ENCODE assay signal across 12 mouse cellular contexts in the genomic region with DNA sequence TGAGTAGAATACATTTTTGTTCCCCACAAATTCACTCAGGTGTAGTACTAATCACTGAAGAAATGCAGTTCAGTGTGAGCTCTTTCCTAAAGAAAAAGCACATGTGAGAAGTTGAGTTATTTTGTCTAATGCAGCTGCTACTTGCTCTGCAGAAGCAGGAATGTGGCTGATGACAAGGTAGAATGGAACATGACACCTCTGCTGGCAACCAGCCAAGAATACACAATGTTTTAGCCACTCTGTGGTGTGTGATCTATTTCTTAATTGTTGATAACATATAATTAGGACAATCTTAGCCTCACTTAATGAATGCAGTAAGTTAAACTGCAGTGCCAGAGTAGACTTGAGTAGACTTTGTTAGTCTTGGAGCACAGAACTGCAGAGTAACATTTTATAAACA. TPM values are rescaled to one million over a fixed set of nuclear protein-coding genes. Genes with fewer than 3 reads are reported as not detected.
DNase-seq lines count a peak whose midpoint lies in the region; ATAC-seq lines count a peak whose summit lies in the region.
"Had no signal": no experiment of that assay in that cellular context is flagged by ENCODE, and none has a peak within 500 bp of the region (broad histone marks: within the 10 kb centered on the region; RNA-seq: fewer than 3 reads in every experiment).

No protein-coding gene starts in this region.

- H3K27me3 ChIP-seq in heart, embryonic 10.5 days (ENCODE audit: insufficient read depth, poor library complexity, severe bottlenecking) = no peaks in the 10 kb centered on the region
- no peaks in the 10 kb centered on the region for H3K27me3 ChIP-seq in heart, embryonic 11.5 days (ENCODE audit: control insufficient read depth, insufficient read depth, low read length)

- H3K9ac ChIP-seq in heart, embryonic 11.5 days (ENCODE audit: low read depth, low read length) = no peak overlapping the region

- H3K4me1 ChIP-seq in heart, embryonic 10.5 days = no peaks in the 10 kb centered on the region
- peaks cover 5% of the 10 kb centered on the region; the same call in 1 of the 2 replicates for H3K4me1 ChIP-seq in heart, embryonic 11.5 days (ENCODE audit: control insufficient read depth, insufficient read depth, low read length)

- H3K27ac ChIP-seq in heart, embryonic 10.5 days = no peak overlapping the region
- H3K27ac ChIP-seq in heart, embryonic 11.5 days (ENCODE audit: low read depth, low read length) = no peak overlapping the region

- H3K36me3 ChIP-seq in heart, embryonic 10.5 days = no peaks in the 10 kb centered on the region
- no peaks in the 10 kb centered on the region for H3K36me3 ChIP-seq in heart, embryonic 11.5 days (ENCODE audit: control insufficient read depth, insufficient read depth, low read length)

- H3K9me3 ChIP-seq in heart, embryonic 10.5 days = no peaks in the 10 kb centered on the region
- H3K9me3 ChIP-seq in heart, embryonic 11.5 days (replicated peaks; ENCODE audit: control insufficient read depth, low read length) = no peaks in the 10 kb centered on the region

- DNase-seq in heart, embryonic 10.5 days (ENCODE audit: low spot score) = peak; percentile 78
- DNase-seq in 3T3-L1 (ENCODE audit: low read depth, low spot score) = peak; percentile 1
- DNase-seq in embryo, embryonic 10 days (ENCODE audit: low spot score) = peak; percentile 24
- DNase-seq in forelimb bud, embryonic 11.5 days (ENCODE audit: low read depth, low spot score) = peak; percentile 80
- no peak for DNase-seq in ovary, postnatal 10 days (ENCODE audit: low spot score)
- no peak for DNase-seq in cerebellum, adult 11-12 months
- no peak for DNase-seq in gastrocnemius, postnatal 25 days
- DNase-seq: gastrocnemius, postnatal 14 days; thymus, postnatal 25 days had no signal

- H3K4me2 ChIP-seq in heart, embryonic 11.5 days = no peak overlapping the region

- no peak; the same call in 1 of the 2 replicates for ATAC-seq in heart, embryonic 11.5 days (replicated peaks; ENCODE audit: insufficient number of reproducible peaks, low FRiP score, low TSS enrichment)
- ATAC-seq: CD4-positive, CD25-positive, alpha-beta regulatory T cell, adult 4 months; lung, postnatal 0 days had no signal

- H3K4me3 ChIP-seq in heart, embryonic 10.5 days = no peak overlapping the region
- no peak overlapping the region for H3K4me3 ChIP-seq in heart, embryonic 11.5 days (ENCODE audit: low read depth, low read length)

RNA-seq across cellular contexts. Expression of a gene that starts 53.0 kb away (rescaled TPM):
- 100 and 120 TPM in 2 replicates for polyA plus RNA-seq in heart, embryonic 10.5 days (2016; fragmentation: Nextera tagmentation; extraction: Ambion mirVana)
- 126 and 130 TPM in 2 replicates for polyA plus RNA-seq in heart, embryonic 11.5 days (2014; fragmentation: Nextera tagmentation; extraction: Ambion mirVana)
- total RNA-seq in gastrocnemius, postnatal 25 days (2021) = 100 to 1,000 TPM; 295 to 345 TPM

Comparison
In these comparisons a context has a peak if more than half of its experiments do, and no peak if none do; other contexts are left out.
1. DNase-seq: peak in heart, embryonic 10.5 days (single experiment), 3T3-L1 (single experiment), embryo, embryonic 10 days (single experiment) and forelimb bud, embryonic 11.5 days (single experiment); none in ovary, postnatal 10 days (single experiment), cerebellum, adult 11-12 months (single experiment) and gastrocnemius, postnatal 25 days (single experiment).